Mouse (Mus musculus) adrenal gland, adult (tissue): Measurements from ENCODE around the gene Exoc3l2.

ENCODE experiments used
- DNase-seq, 2 experiments: peaks; one replicate each; pipeline ENCODE4 v3.0.0; 2022 to 2023; ENCODE audit warnings: low spot score in 1 of 2; ENCODE audit not compliant: inconsistent age in 2 of 2

Gene Exoc3l2

GRCm38 (mm10) chr7:19512353-19512752, 49.2 kb downstream of the Exoc3l2 start:
- no peak for DNase-seq

DNA sequence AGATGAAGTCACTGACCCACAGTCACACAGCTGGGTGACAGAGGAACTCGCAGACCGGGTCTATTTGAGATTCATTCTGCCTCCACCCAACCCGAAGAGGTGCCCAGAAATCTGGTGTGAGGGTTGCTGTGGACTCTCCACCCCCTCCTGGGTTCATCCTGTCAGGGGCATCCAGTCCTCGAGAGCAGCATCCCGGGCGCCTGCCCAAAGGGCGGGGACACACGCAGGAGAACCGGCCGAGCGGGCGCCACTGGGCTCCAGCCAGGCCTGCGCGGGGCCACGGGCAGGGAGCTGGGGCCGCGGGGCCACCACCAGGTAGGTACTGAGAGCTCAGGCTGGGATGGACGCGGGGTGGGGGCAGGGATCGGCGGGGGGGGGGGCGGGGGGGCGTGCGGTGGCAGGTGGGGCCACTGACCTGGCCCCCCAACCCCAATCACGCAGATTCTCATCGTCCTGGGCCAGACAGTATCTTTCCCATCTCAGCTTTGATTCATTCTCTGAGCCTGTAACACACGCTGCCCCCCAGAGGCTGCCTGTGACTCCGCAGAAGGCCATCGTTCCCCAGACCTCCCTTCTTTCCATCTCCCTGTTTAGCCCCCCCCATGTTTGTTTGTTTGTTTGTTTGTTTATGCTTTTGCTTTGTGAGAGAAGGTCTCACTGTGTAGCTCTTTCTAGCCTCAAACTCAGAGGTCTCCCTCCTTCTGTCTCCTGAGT, 54.7 kb downstream of the Exoc3l2 start, which contains the start of gene Nkpd1:
Nkpd1 (plus strand) TSS at position 187 of the 714 bp plus-strand sequence.
- DNase-seq, result peak; percentile 39 to 57

GRCm38 (mm10) chr7:19520032-19520431, 56.9 kb downstream of the Exoc3l2 start:
- DNase-seq, result no peak

GRCm38 (mm10) chr7:19523017-19523756, 60.1 kb downstream of the Exoc3l2 start:
- peak in 1 of 2 experiments; percentile 26 for DNase-seq

- DNase-seq, result peak; percentile 54 to 76
These were observed 60.8 kb downstream of the Exoc3l2 start for GRCm38 (mm10) chr7:19523757-19524419.

- DNase-seq, result no peak
These were observed 61.4 kb downstream of the Exoc3l2 start for GRCm38 (mm10) chr7:19524420-19525104.

- no peak for DNase-seq
These were observed 62.0 kb downstream of the Exoc3l2 start for GRCm38 (mm10) chr7:19525105-19525481.

DNA sequence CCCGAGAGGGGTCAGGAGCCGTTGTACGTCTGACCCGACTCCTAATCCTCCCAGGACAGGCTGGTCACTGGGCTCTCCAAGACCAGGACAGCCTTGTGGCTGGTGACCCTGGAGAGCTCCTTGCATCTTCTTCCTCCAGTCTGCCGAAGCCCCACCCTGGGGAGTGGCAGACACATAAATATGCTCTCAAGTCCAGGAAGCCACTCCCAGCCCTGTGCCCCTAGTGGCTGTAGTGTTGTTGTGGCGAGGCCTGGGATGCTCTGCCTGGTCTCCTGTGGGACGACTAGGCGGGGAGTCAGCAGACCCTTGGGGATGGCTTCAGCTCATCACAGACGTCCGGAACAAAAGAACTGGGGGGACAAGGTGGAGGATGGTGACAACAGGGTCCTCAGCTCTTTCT, 67.9 kb downstream of the Exoc3l2 start:
- no peak for DNase-seq

DNA sequence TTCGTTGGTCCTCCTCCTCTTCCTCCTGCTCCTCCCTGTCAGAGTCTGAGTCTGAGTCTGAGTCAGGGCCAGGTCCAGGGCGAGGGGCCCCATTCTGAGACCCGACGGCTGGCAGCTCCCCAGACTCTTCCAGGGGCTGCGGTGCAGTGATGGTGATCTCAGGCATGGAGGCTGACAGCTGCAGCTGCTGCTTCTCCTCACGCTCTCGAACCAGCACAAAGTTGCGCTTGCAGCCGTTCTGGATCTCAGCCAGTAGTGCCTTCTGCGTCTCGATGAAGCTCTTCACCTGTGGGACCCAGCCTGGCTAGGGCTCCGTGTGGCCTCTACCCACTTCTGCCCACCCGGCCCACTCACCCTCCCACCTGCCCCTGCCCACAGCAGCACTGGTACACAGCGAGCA, 69.1 kb downstream of the Exoc3l2 start:
- DNase-seq, result no peak

DNA sequence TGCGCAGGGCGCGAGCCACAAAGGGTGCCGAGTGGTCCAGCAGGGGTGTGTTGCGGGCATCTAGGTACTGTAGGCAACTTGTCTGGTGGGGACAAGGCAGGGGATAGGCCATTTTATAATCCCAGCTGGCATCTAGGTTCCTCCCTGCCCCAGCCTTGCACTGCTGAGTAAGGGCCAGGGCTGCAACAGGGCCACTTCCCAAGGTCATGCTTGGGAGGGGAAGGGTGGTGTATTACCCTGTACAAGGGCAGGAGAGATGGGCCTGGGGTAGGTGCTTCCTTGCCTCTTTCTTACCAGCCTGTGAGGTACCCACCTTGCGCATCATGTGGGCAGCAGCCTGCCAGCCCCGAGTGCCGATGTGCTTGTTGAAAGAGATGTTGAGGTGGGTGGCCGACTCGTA, 71.5 kb downstream of the Exoc3l2 start:
- DNase-seq, result peak in 1 of 2 experiments; percentile 69

GRCm38 (mm10) chr7:19540771-19541566, 77.8 kb downstream of the Exoc3l2 start:
- peak in 1 of 2 experiments; percentile 33 for DNase-seq

GRCm38 (mm10) chr7:19541681-19542154, 78.6 kb downstream of the Exoc3l2 start:
- no peak for DNase-seq

DNA sequence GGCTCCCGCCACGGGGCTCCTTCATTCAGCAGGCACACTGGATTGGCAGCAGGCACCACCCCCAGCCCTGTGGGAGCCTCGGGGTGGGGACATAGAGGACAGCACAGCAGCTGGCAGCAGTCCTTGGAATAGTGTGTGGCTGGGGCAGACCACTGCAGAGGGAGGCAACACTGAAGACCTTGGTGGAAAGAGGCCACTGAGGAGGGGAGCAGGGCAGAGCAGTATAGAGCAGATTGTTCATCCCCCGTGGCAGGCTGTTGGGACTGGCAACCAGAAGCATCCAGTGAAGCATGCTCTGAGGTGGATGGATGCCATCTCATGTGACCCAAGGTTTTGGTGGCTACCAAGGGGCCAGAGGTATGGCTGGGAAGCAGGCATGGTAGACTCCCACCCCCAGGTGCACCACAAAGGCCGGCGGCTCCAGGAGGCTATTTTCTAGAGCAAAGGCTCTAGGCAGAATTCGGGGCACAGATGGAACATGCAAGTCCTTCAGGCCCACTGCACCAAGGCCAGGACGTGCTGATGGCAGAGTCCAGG, 79.1 kb downstream of the Exoc3l2 start:
- DNase-seq, result peak; percentile 47 to 59

GRCm38 (mm10) chr7:19543584-19543983, 80.5 kb downstream of the Exoc3l2 start:
- no peak for DNase-seq

DNA sequence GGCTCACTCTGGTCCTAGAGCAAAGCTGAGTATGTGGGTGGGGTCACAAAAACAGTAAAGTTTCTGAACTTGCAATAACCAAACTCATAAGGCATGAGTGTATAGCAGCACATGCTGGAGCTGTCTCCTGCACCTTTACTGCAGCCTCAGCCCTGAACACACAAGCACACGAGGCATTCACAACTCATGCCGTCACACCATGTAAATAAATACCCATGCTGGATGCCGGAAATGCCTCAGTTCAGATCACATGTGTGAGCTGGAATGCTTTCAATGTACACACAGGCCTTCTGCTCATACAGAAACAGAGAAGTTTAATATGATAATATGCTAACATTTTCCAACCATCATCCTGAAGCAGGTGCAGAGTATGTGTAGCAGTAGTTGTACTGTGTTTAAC, 82.9 kb downstream of the Exoc3l2 start:
- no peak for DNase-seq
